Comparison of ENCODE assay signal across 8 mouse cellular contexts in the genomic region with DNA sequence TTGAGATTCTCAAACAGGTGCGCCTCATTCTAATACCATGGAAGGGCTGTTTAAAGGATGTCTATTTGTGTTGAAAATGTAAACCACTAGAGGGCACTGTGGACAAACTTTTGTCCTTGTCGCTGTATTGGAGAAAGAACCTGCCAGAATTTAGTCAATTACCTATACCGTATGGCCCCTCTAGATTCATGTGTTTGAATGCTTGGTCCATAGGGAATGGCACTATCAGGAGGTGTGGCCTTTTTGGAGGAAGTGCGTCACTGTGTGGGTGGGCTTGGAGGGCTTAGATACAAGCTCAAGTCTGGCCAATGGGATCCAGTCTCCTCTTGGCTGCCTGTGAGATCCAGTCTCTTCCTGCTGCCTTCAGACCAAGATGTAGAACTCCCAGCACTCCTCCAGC.
DNase-seq lines count a peak whose midpoint lies in the region; ATAC-seq and TF ChIP-seq lines count a peak whose summit lies in the region.

No protein-coding gene starts in this region.

- ATAC-seq in embryonic facial prominence, embryonic 14.5 days (ENCODE audit: low read depth): peak; percentile 62; the same call in 1 of the 2 replicates
- ATAC-seq in kidney, embryonic 14.5 days (ENCODE audit: low FRiP score, low TSS enrichment): peak; percentile 80
- no peak for ATAC-seq in inflammation-experienced regulatory T-cells, adult 6 months

- H3K9ac ChIP-seq in embryonic facial prominence, embryonic 14.5 days (ENCODE audit: low read depth, low read length): no peak overlapping the region
- H3K9ac ChIP-seq in kidney, embryonic 14.5 days (ENCODE audit: low read depth, low read length): no peak overlapping the region

- H3K36me3 ChIP-seq in embryonic facial prominence, embryonic 14.5 days (ENCODE audit: control insufficient read depth, insufficient read depth, low read length): no peaks in the 10 kb centered on the region
- no peaks in the 10 kb centered on the region for H3K36me3 ChIP-seq in kidney, embryonic 14.5 days (ENCODE audit: control insufficient read depth, insufficient read depth, low read length)

- H3K27me3 ChIP-seq in embryonic facial prominence, embryonic 14.5 days (replicated peaks; ENCODE audit: control insufficient read depth, insufficient read depth, low read length): no peaks in the 10 kb centered on the region
- no peaks in the 10 kb centered on the region for H3K27me3 ChIP-seq in kidney, embryonic 14.5 days (ENCODE audit: control insufficient read depth, insufficient read depth, low read length)

- TF ChIP-seq POLR2A in lung, adult 2 months (IDR thresholded peaks at IDR 0.05; ENCODE audit: borderline replicate concordance, extremely low read depth, low read depth, low read length): no peak

- TF ChIP-seq CTCF in lung, adult 2 months (IDR thresholded peaks at IDR 0.05; ENCODE audit: insufficient read depth, low read length): no peak

- H3K4me2 ChIP-seq in embryonic facial prominence, embryonic 14.5 days (ENCODE audit: low read depth, low read length): no peak overlapping the region
- H3K4me2 ChIP-seq in kidney, embryonic 14.5 days (replicated peaks; ENCODE audit: low read depth, low read length): no peak overlapping the region

- no peak overlapping the region for H3K4me3 ChIP-seq in lung, adult 2 months (replicated peaks; ENCODE audit: extremely low read depth, low read depth, low read length)
- H3K4me3 ChIP-seq in embryonic facial prominence, embryonic 14.5 days (ENCODE audit: low read depth, low read length): no peak overlapping the region
- no peak overlapping the region for H3K4me3 ChIP-seq in kidney, embryonic 14.5 days (ENCODE audit: low read length)

- no peaks in the 10 kb centered on the region for H3K4me1 ChIP-seq in lung, adult 2 months (ENCODE audit: control insufficient read depth, insufficient read depth, low read length)
- H3K4me1 ChIP-seq in embryonic facial prominence, embryonic 14.5 days (ENCODE audit: control insufficient read depth, insufficient read depth, low read length): no peaks in the 10 kb centered on the region
- no peaks in the 10 kb centered on the region for H3K4me1 ChIP-seq in kidney, embryonic 14.5 days (ENCODE audit: control insufficient read depth, insufficient read depth, low read length)

- WGBS in lung, adult 2 months: 24% methylated on average over 4 of the region's 4 CpGs
- WGBS in embryonic facial prominence, embryonic 14.5 days: 14% methylated on average over 4 of the region's 4 CpGs
- WGBS in kidney, embryonic 14.5 days: 20% methylated on average over 4 of the region's 4 CpGs

- H3K27ac ChIP-seq in embryonic facial prominence, embryonic 14.5 days (replicated peaks; ENCODE audit: low read depth, low read length): no peak overlapping the region
- no peak overlapping the region for H3K27ac ChIP-seq in kidney, embryonic 14.5 days (ENCODE audit: low read depth, low read length)

- no peaks in the 10 kb centered on the region for H3K9me3 ChIP-seq in embryonic facial prominence, embryonic 14.5 days (ENCODE audit: control insufficient read depth, low read length)
- H3K9me3 ChIP-seq in kidney, embryonic 14.5 days (ENCODE audit: control insufficient read depth, low read length): 0 out of 2 replicates have a peak, but pooled peaks cover 2% of the 10 kb centered on the region

- DNase-seq in lung, postnatal 25 days (ENCODE audit: low spot score): peak; percentile 2
- no peak for DNase-seq in lung, adult 2 months
- DNase-seq in c-Kit-positive CD71-negative TER-119-negative erythroid progenitor cells, embryonic 14.5 days (ENCODE audit: low read depth): peak; percentile 19
- DNase-seq in embryonic facial prominence, embryonic 14.5 days (ENCODE audit: low spot score): peak; percentile 75
- DNase-seq in mesoderm, embryonic 11.5 days (ENCODE audit: low read depth, low spot score): peak; percentile 79
- DNase-seq in gastrocnemius, postnatal 4 days (ENCODE audit: low spot score in 2 of 2): no peak

Comparison
In these comparisons a context has a peak if more than half of its experiments do, and no peak if none do; other contexts are left out.
1. DNase-seq: peak in lung, postnatal 25 days (single experiment), c-Kit-positive CD71-negative TER-119-negative erythroid progenitor cells, embryonic 14.5 days (single experiment), embryonic facial prominence, embryonic 14.5 days (single experiment) and mesoderm, embryonic 11.5 days (single experiment); none in lung, adult 2 months (single experiment) and gastrocnemius, postnatal 4 days (0 of 2).